Mouse (Mus musculus) embryonic fibroblast, embryonic 13.5 days (primary cell): Measurements from ENCODE around the gene Fads3.

Experiments used
- CTCF ChIP-seq: IDR thresholded peaks from 2 replicates; pipeline ENCODE4 v1.5.1; 2011; ENCODE audit warnings: mild to moderate bottlenecking, control low read depth, low read length, moderate library complexity, borderline replicate concordance; ENCODE audit not compliant: insufficient read depth
- POLR2A ChIP-seq: IDR thresholded peaks from 2 replicates; pipeline ENCODE4 v1.6.1; 2011; ENCODE audit warnings: low read depth, mild to moderate bottlenecking, control low read depth, low read length, moderate library complexity

- TF ChIP-seq POLR2A (peak; percentile 10; the same call in 1 of the 2 replicates), CTCF (no peak)
These were observed 1.4 kb downstream of the Fads3 start for GRCm38 (mm10) chr19:10042816-10043215.
